Mouse (Mus musculus) heart, embryonic 16.5 days (tissue): ENCODE measurements around the gene Acot7. TPM values are rescaled to one million over a fixed set of nuclear protein-coding genes. Genes with fewer than 3 reads are reported as not detected.

ENCODE experiments used
- ATAC-seq: fragments of 200-750 bp; cut with Nextera tagmentation; replicated peaks from 2 replicates; pipeline ENCODE4 v1.8.0; 2017; ENCODE audit warnings: moderate number of reproducible peaks; ENCODE audit not compliant: insufficient read depth, low FRiP score; ENCODE audit errors: extremely low read depth
- H3K27ac ChIP-seq: fragments of 300-500 bp; sonication (generic); 2 replicates; pipeline ENCODE4 v1.5.1; 2014; ENCODE audit warnings: mild to moderate bottlenecking, low read length, control low read depth, moderate library complexity
- H3K27me3 ChIP-seq: fragments of 300-500 bp; sonication (generic); 2 replicates; pipeline ENCODE4 v1.6.1; 2014; ENCODE audit warnings: low read length, mixed read lengths; ENCODE audit not compliant: control insufficient read depth, insufficient read depth
- H3K36me3 ChIP-seq: fragments of 300-500 bp; sonication (generic); 2 replicates; pipeline ENCODE4 v1.6.1; 2014; ENCODE audit not compliant: control insufficient read depth, insufficient read depth
- H3K4me1 ChIP-seq: fragments of 300-500 bp; sonication (generic); 2 replicates; pipeline ENCODE4 v1.6.1; 2014; ENCODE audit warnings: low read length, mixed read lengths; ENCODE audit not compliant: control insufficient read depth, insufficient read depth
- H3K4me2 ChIP-seq: fragments of 300-500 bp; sonication (generic); 2 replicates; pipeline ENCODE4 v1.6.1; 2014; ENCODE audit warnings: low read depth, mild to moderate bottlenecking, control low read depth, low read length
- H3K4me3 ChIP-seq: fragments of 300-500 bp; sonication (generic); 2 replicates; pipeline ENCODE4 v1.5.1; 2014; ENCODE audit warnings: mild to moderate bottlenecking, control low read depth, low read length
- H3K9ac ChIP-seq: fragments of 300-500 bp; sonication (generic); 2 replicates; pipeline ENCODE4 v1.6.1; 2014; ENCODE audit warnings: low read length, control low read depth
- H3K9me3 ChIP-seq: fragments of 300-500 bp; sonication (generic); replicated peaks from 2 replicates; pipeline ENCODE4 v1.6.1; 2016; ENCODE audit warnings: low read length; ENCODE audit not compliant: control insufficient read depth
- WGBS: fragments of 180-500 bp; shearing (Covaris S2); extraction: QIAGEN DNeasy Blood & Tissue Kit; methylation state at CpG from one replicate; pipeline ENCODE4 v1.1.7; 2014; 5-methylcytosine and 5-hydroxymethylcytosine counted together
- polyA plus RNA-seq: library from polyadenylated mRNA; unstranded; fragments of >200 nt; fragmentation: Nextera tagmentation; extraction: Ambion mirVana; gene quantifications from 2 replicates; pipeline ENCODE4 v1.2.1, GENCODE M21; 2015

The Acot7 gene
- polyA plus RNA-seq, 1 experiment from 2014 or later: 67.7 TPM

DNA sequence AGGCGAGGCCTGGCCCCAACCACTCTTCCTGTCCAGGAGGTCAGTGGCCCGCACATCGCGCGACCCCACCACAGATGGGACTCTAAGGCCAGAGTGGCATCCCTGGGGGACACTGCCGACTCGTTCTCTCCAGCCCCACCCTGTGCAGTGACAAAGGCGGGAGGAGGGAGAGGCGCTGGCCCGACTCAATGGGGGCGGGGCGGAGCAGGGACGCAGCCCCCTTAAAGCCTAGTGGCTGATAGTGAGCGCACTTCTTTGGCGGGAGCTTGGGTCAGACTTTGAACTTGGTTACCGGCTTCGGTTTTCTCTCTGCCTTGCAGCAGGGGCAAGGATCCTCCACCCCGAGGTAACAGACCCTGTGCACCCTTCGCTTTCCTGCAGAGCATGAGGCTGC, 18.7 kb upstream of the Acot7 start:
- H3K27me3 ChIP-seq: peaks cover 73% of the 10 kb centered on the region
- WGBS: 1% methylated on average over 19 of the region's 19 CpGs

GRCm38 (mm10) chr4:152160748-152161147, 17.2 kb upstream of the Acot7 start:
- 48% methylated on average over 4 of the region's 4 CpGs for WGBS

More for the DNA sequence above, 18.7 kb upstream of the Acot7 start:
- Histone ChIP-seq H3K9me3 (no peaks in the 10 kb centered on the region), H3K4me1 (peaks cover 13% of the 10 kb centered on the region), H3K36me3 (no peaks in the 10 kb centered on the region), H3K9ac (no peak overlapping the region), H3K4me2 (peak overlapping the region; percentile 54), H3K4me3 (peak overlapping the region; percentile 41), H3K27ac (no peak overlapping the region)
- no peak; the same call in 1 of the 2 replicates for ATAC-seq

DNA sequence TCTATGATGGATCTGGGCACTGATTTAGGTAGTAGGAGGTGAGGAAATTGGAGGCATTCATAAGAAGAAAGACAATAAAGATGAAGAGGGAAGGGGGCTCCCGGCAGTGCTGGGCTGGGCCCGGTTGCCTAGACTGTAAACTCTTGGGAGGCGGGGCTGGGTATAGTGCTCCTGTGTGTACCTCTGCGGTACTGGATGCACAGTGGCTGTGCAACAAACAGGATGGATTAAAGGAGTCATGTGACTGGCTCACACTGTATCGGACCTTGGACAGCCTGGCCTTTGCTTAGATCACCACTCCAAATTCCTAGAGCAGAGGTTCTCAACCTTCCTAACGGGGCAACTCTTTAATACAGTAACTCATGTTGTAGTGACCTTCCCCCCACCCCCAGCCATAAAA, 16.3 kb upstream of the Acot7 start:
- no peak for ATAC-seq
- H3K9ac ChIP-seq: no peak overlapping the region

More at GRCm38 (mm10) chr4:152160748-152161147, 17.2 kb upstream of the Acot7 start:
- no peaks in the 10 kb centered on the region for H3K9me3 ChIP-seq
- no peaks in the 10 kb centered on the region for H3K36me3 ChIP-seq
- H3K4me3 ChIP-seq: no peak overlapping the region
- H3K4me2 ChIP-seq: no peak overlapping the region
- ATAC-seq: no peak
- no peak overlapping the region for H3K9ac ChIP-seq
- peaks cover 64% of the 10 kb centered on the region for H3K27me3 ChIP-seq
- no peak overlapping the region for H3K27ac ChIP-seq
- peaks cover 13% of the 10 kb centered on the region for H3K4me1 ChIP-seq

DNA sequence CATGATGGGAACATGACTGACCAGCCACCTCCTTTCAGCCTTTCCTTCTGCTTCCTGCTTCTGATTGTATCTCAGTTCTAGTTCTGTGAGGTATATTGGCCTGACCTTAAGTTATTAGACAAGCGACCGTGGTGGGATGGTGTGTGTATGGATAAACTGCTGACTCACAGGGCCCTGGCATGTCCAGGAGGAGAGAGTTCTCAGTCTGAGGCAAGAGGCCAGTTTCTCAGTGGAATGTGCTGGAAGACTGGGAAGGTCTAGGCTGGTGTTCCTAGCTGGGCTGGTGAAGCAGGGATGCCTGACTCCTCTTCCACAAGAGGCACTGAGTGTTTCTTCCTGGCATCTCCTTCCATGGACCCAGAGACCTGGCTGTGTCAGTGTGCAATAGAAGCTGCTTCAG, 15.2 kb upstream of the Acot7 start:
- whole genome bisulfite sequencing: 79% methylated on average over 2 of the region's 2 CpGs
- no peak overlapping the region for H3K9ac ChIP-seq
- ATAC-seq: no peak
- H3K9me3 ChIP-seq: no peaks in the 10 kb centered on the region
- H3K36me3 ChIP-seq: no peaks in the 10 kb centered on the region
- H3K4me1 ChIP-seq: peaks cover 13% of the 10 kb centered on the region
- no peak overlapping the region for H3K4me3 ChIP-seq
- H3K27ac ChIP-seq: no peak overlapping the region
- peaks cover 57% of the 10 kb centered on the region for H3K27me3 ChIP-seq
- no peak overlapping the region for H3K4me2 ChIP-seq

More for the DNA sequence above, 16.3 kb upstream of the Acot7 start:
- H3K36me3 ChIP-seq: no peaks in the 10 kb centered on the region
- 77% methylated on average over 6 of the region's 6 CpGs for WGBS
- H3K27me3 ChIP-seq: peaks cover 64% of the 10 kb centered on the region
- H3K9me3 ChIP-seq: no peaks in the 10 kb centered on the region
- no peak overlapping the region for H3K27ac ChIP-seq
- H3K4me3 ChIP-seq: no peak overlapping the region
- peaks cover 13% of the 10 kb centered on the region for H3K4me1 ChIP-seq
- no peak overlapping the region for H3K4me2 ChIP-seq

GRCm38 (mm10) chr4:152165036-152165931, 12.7 kb upstream of the Acot7 start:
- Histone ChIP-seq H3K9me3 (no peaks in the 10 kb centered on the region), H3K4me2 (no peak overlapping the region), H3K36me3 (no peaks in the 10 kb centered on the region), H3K4me1 (no peaks in the 10 kb centered on the region), H3K4me3 (no peak overlapping the region), H3K27ac (no peak overlapping the region), H3K9ac (no peak overlapping the region), H3K27me3 (peaks cover 32% of the 10 kb centered on the region)
- 22% methylated on average over 22 of the region's 22 CpGs for WGBS
- no peak for ATAC-seq

- Histone ChIP-seq H3K4me2 (no peak overlapping the region), H3K4me1 (no peaks in the 10 kb centered on the region), H3K9ac (no peak overlapping the region), H3K9me3 (no peaks in the 10 kb centered on the region), H3K27ac (no peak overlapping the region), H3K36me3 (no peaks in the 10 kb centered on the region), H3K27me3 (peaks cover 5% of the 10 kb centered on the region; the same call in 1 of the 2 replicates), H3K4me3 (no peak overlapping the region)
- WGBS: 72% methylated on average over 8 of the region's 8 CpGs
- ATAC-seq: no peak
These were observed 9.9 kb upstream of the Acot7 start for GRCm38 (mm10) chr4:152168052-152168451.

DNA sequence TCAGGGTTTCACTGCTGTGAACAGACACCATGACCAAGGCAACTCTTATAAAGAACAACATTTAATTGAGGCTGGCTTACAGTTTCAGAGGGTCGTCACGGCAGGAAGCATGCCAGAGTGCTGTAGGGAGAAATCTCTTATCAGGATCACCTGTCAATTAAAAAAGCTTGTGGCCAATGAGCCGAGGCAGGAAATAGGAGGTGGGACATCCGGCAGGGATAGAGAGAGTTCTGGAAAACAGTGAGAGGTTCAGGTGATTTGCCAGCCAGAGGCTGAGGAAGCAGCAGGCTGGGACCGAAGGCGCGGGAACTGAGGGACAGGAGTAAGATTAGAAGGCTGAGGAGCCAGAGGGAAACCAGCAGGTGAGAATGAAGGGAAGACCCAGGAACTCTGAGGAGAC, 8.8 kb upstream of the Acot7 start:
- no peak for ATAC-seq
- no peaks in the 10 kb centered on the region for H3K36me3 ChIP-seq

DNA sequence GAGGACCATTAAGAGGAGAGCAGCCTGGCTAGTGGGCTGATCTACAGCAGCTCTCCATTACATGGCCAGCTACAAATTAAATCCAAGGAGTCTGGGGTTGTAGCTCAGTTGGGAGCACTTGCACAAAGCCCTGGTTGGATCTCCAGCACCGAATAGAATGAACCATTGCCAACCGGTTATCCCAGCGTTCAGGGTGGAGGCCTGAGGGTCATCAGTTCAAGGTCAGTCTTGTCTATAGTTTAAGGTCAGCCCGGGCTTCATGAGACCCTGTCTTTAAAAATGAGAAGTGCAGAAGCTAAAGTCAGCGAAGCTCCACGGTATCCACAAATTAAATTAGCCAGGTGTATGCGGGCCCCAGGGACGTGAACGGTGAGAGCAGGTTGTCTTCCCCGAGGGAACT, 7.6 kb upstream of the Acot7 start:
- Histone ChIP-seq H3K4me1 (no peaks in the 10 kb centered on the region), H3K27me3 (no peaks in the 10 kb centered on the region), H3K4me3 (no peak overlapping the region), H3K9me3 (no peaks in the 10 kb centered on the region), H3K4me2 (no peak overlapping the region), H3K36me3 (no peaks in the 10 kb centered on the region), H3K9ac (no peak overlapping the region), H3K27ac (no peak overlapping the region)
- no peak for ATAC-seq
- 79% methylated on average over 10 of the region's 10 CpGs for WGBS

More for the DNA sequence above, 8.8 kb upstream of the Acot7 start:
- Histone ChIP-seq H3K9me3 (no peaks in the 10 kb centered on the region), H3K4me1 (no peaks in the 10 kb centered on the region), H3K9ac (no peak overlapping the region), H3K4me2 (no peak overlapping the region), H3K27me3 (peaks cover 4% of the 10 kb centered on the region; the same call in 1 of the 2 replicates), H3K27ac (no peak overlapping the region), H3K4me3 (no peak overlapping the region)
- WGBS: 70% methylated on average over 7 of the region's 7 CpGs

DNA sequence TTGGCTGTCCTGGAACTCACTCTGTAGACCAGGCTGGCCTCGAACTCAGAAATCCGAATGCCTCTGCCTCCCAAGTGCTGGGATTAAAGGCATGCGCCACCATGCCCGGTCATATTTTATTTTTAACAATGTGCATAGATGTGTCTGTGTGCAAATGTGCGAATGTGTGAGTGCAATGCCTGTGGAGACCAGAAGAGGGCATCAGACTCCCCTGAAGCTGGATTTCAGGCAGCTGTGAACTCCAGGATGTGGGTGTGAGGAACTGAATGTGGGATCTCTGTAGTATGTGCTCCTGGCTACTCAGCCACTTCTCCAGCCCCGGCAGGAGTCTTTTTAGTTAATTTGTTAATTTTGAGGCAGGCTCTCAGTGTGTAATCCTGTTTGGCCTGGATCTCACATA, 6.4 kb upstream of the Acot7 start:
- Histone ChIP-seq H3K9ac (no peak overlapping the region), H3K27me3 (no peaks in the 10 kb centered on the region), H3K36me3 (no peaks in the 10 kb centered on the region), H3K4me3 (no peak overlapping the region), H3K4me2 (no peak overlapping the region), H3K4me1 (peaks cover 5% of the 10 kb centered on the region), H3K27ac (no peak overlapping the region), H3K9me3 (no peaks in the 10 kb centered on the region)
- 76% methylated on average over 6 of the region's 6 CpGs for WGBS
- ATAC-seq: no peak
